Mouse (Mus musculus) forebrain, embryonic 16.5 days (tissue): Measurements from ENCODE around the gene Col4a1. TPM values are rescaled to one million over a fixed set of nuclear protein-coding genes. Genes with fewer than 3 reads are reported as not detected.

ENCODE experiments used
- ATAC-seq: fragments of 200-750 bp; cut with Nextera tagmentation; 2 replicates; pipeline ENCODE4 v1.8.0; 2017; ENCODE audit warnings: mild to moderate bottlenecking, moderate library complexity
- H3K27ac ChIP-seq: fragments of 300-500 bp; sonication (generic); 2 replicates; pipeline ENCODE4 v1.5.1; 2014; ENCODE audit warnings: low read length, control low read depth
- H3K27me3 ChIP-seq: fragments of 300-500 bp; sonication (generic); replicated peaks from 2 replicates; pipeline ENCODE4 v1.6.1; 2014; ENCODE audit warnings: low read length; ENCODE audit not compliant: control insufficient read depth, insufficient read depth
- H3K36me3 ChIP-seq: fragments of 300-500 bp; sonication (generic); 2 replicates; pipeline ENCODE4 v1.6.1; 2014; ENCODE audit not compliant: control insufficient read depth, insufficient read depth
- H3K4me1 ChIP-seq: fragments of 300-500 bp; sonication (generic); replicated peaks from 2 replicates; pipeline ENCODE4 v1.6.1; 2014; ENCODE audit warnings: low read length; ENCODE audit not compliant: control insufficient read depth, insufficient read depth
- H3K4me2 ChIP-seq: fragments of 300-500 bp; sonication (generic); 2 replicates; pipeline ENCODE4 v1.6.1; 2014; ENCODE audit warnings: mild to moderate bottlenecking, low read length, control low read depth
- H3K4me3 ChIP-seq: fragments of 300-500 bp; sonication (generic); replicated peaks from 2 replicates; pipeline ENCODE4 v1.5.1; 2014; ENCODE audit warnings: mild to moderate bottlenecking, low read length, control low read depth
- H3K9ac ChIP-seq: fragments of 300-500 bp; sonication (generic); replicated peaks from 2 replicates; pipeline ENCODE4 v1.6.1; 2014; ENCODE audit warnings: low read depth, low read length, control low read depth
- H3K9me3 ChIP-seq: fragments of 300-500 bp; sonication (generic); 2 replicates; pipeline ENCODE4 v1.6.1; 2016; ENCODE audit warnings: low read length; ENCODE audit not compliant: control insufficient read depth
- WGBS: fragments of 180-500 bp; shearing (Covaris S2); extraction: QIAGEN DNeasy Blood & Tissue Kit; methylation state at CpG from one replicate; pipeline ENCODE4 v1.1.7; 2014; 5-methylcytosine and 5-hydroxymethylcytosine counted together
- polyA plus RNA-seq: library from polyadenylated mRNA; unstranded; fragments of >200 nt; fragmentation: Nextera tagmentation; extraction: Ambion mirVana; gene quantifications from 2 replicates; pipeline ENCODE4 v1.2.1, GENCODE M21; 2015

The Col4a1 gene
- polyA plus RNA-seq, 1 experiment from 2014 or later = 69.0 TPM

GRCm38 (mm10) chr8:11292611-11293010 lies 20.0 kb downstream of the Col4a1 start:
- H3K27ac ChIP-seq = no peak overlapping the region
- H3K4me2 ChIP-seq = no peak overlapping the region
- H3K9ac ChIP-seq = no peak overlapping the region
- H3K9me3 ChIP-seq = no peaks in the 10 kb centered on the region
- no peaks in the 10 kb centered on the region for H3K36me3 ChIP-seq
- 70% methylated on average over 3 of the region's 3 CpGs for WGBS
- H3K27me3 ChIP-seq = no peaks in the 10 kb centered on the region
- no peaks in the 10 kb centered on the region for H3K4me1 ChIP-seq
- no peak for ATAC-seq
- no peak overlapping the region for H3K4me3 ChIP-seq

- WGBS = 0% methylated on average over 1 of the region's 1 CpGs
- Histone ChIP-seq H3K4me3 (no peak overlapping the region), H3K9ac (no peak overlapping the region), H3K4me2 (no peak overlapping the region), H3K4me1 (no peaks in the 10 kb centered on the region), H3K27me3 (no peaks in the 10 kb centered on the region), H3K27ac (no peak overlapping the region), H3K36me3 (no peaks in the 10 kb centered on the region), H3K9me3 (no peaks in the 10 kb centered on the region)
- no peak for ATAC-seq
These were observed 22.1 kb downstream of the Col4a1 start for GRCm38 (mm10) chr8:11290533-11290932.

- ATAC-seq = no peak
- Histone ChIP-seq H3K36me3 (no peaks in the 10 kb centered on the region), H3K9ac (no peak overlapping the region), H3K4me2 (no peak overlapping the region), H3K9me3 (no peaks in the 10 kb centered on the region), H3K27ac (no peak overlapping the region), H3K27me3 (no peaks in the 10 kb centered on the region), H3K4me3 (no peak overlapping the region), H3K4me1 (no peaks in the 10 kb centered on the region)
- 69% methylated on average over 6 of the region's 6 CpGs for WGBS
These were observed 24.3 kb downstream of the Col4a1 start for GRCm38 (mm10) chr8:11288286-11288685.

DNA sequence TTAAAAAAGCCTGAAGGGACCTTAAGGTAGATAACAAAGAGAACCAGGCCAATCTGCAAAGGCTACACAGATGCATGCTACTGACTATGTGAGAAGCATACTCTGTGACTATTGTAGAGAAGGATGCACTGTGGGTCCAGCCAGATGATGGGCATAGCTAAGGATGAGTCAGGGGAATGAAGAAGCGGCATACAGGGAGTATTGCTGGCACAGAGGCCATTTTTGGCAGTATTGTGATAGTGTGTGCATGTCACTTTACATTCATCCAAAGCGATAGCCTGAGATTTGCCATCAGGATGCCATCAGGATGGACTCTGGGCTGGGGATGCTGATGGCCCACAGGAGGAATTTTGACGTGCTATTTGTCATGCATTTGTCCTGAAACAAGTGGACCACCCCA lies 25.5 kb downstream of the Col4a1 start:
- no peaks in the 10 kb centered on the region for H3K4me1 ChIP-seq
- H3K4me3 ChIP-seq = no peak overlapping the region
- H3K4me2 ChIP-seq = no peak overlapping the region
- WGBS = 69% methylated on average over 3 of the region's 3 CpGs
- no peaks in the 10 kb centered on the region for H3K27me3 ChIP-seq
- no peak overlapping the region for H3K27ac ChIP-seq
- H3K9ac ChIP-seq = no peak overlapping the region
- no peak for ATAC-seq
- no peaks in the 10 kb centered on the region for H3K9me3 ChIP-seq
- H3K36me3 ChIP-seq = no peaks in the 10 kb centered on the region

DNA sequence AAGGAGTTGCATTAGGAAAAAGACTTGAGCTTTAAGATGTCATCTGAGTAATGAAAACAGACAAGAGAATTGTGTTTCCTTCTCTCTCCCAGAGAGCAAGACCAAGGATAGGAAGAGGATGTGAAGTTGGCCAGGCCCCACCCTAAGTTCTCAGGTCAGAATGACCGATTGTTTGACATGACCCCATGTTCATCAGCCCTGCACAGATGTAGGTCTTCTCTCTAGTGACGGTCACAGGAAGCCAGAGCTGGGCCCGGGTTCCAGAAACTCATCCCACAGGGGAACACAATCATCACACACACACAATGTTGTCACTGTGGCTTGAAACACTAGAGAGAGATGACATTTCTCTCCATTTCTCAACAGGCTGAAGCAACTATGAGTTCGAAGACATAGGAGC lies 27.2 kb downstream of the Col4a1 start:
- WGBS = 89% methylated on average over 4 of the region's 4 CpGs
- ATAC-seq = no peak

DNA sequence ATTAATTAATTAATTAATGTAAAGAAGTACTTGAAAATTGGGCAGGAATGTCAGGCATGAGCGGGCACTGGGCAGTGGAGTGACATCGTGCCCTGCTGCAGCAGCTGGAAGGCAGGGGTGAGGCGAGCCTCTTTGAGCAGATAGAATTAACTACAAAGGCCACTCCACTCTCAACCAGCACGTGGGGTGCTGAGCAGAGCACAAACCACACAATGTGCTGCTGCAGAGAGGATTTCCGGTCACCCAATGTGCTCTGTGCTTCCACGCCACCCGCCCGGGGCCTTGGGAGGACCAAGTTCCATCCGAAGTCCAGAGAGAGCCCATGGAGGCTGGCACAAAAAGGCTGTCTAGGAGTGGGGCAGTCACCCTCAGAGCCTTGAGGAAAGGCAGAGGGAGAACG lies 29.4 kb downstream of the Col4a1 start:
- H3K27me3 ChIP-seq = no peaks in the 10 kb centered on the region
- H3K4me1 ChIP-seq = peaks cover 4% of the 10 kb centered on the region; the same call in 1 of the 2 replicates
- no peaks in the 10 kb centered on the region for H3K36me3 ChIP-seq
- H3K9ac ChIP-seq = no peak overlapping the region
- ATAC-seq = no peak
- WGBS = 38% methylated on average over 10 of the region's 10 CpGs
- no peak overlapping the region for H3K27ac ChIP-seq
- H3K4me3 ChIP-seq = no peak overlapping the region
- H3K4me2 ChIP-seq = no peak overlapping the region
- no peaks in the 10 kb centered on the region for H3K9me3 ChIP-seq

More for the DNA sequence above, 27.2 kb downstream of the Col4a1 start:
- H3K36me3 ChIP-seq = no peaks in the 10 kb centered on the region
- H3K4me3 ChIP-seq = no peak overlapping the region
- H3K4me1 ChIP-seq = no peaks in the 10 kb centered on the region
- H3K27ac ChIP-seq = no peak overlapping the region
- H3K4me2 ChIP-seq = no peak overlapping the region
- H3K9ac ChIP-seq = no peak overlapping the region
- H3K9me3 ChIP-seq = no peaks in the 10 kb centered on the region
- no peaks in the 10 kb centered on the region for H3K27me3 ChIP-seq

GRCm38 (mm10) chr8:11282696-11283095 lies 29.9 kb downstream of the Col4a1 start:
- H3K36me3 ChIP-seq = no peaks in the 10 kb centered on the region
- no peaks in the 10 kb centered on the region for H3K9me3 ChIP-seq
- H3K27me3 ChIP-seq = no peaks in the 10 kb centered on the region
- no peak overlapping the region for H3K27ac ChIP-seq
- no peak overlapping the region for H3K4me2 ChIP-seq
- no peak for ATAC-seq
- H3K4me3 ChIP-seq = no peak overlapping the region
- no peak overlapping the region for H3K9ac ChIP-seq
- H3K4me1 ChIP-seq = peaks cover 9% of the 10 kb centered on the region; the same call in 1 of the 2 replicates
- 72% methylated on average over 7 of the region's 7 CpGs for WGBS

DNA sequence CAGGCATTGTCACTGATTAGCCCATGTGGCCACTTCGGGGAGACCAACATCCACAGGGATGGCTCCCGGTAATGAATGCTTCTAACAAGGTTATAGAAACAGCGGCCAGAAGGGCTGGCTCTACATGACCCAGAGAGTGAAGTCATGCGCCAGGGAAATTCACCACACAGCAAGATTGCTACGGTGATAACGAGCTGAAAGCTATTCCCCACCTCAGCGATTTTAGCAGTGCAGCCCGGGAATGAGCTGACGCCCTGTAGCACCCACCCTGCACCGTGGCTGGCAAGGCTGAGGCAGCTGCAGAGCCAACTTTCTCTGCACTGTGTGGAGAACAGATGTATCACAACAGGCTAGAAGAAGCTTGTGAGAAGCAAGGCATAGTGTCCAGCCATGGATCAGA lies 30.5 kb downstream of the Col4a1 start:
- Histone ChIP-seq H3K4me2 (no peak overlapping the region), H3K27ac (no peak overlapping the region), H3K4me3 (no peak overlapping the region), H3K9me3 (no peaks in the 10 kb centered on the region), H3K36me3 (no peaks in the 10 kb centered on the region), H3K27me3 (no peaks in the 10 kb centered on the region), H3K9ac (no peak overlapping the region), H3K4me1 (peaks cover 9% of the 10 kb centered on the region; the same call in 1 of the 2 replicates)
- no peak for ATAC-seq
- WGBS = 58% methylated on average over 10 of the region's 10 CpGs

DNA sequence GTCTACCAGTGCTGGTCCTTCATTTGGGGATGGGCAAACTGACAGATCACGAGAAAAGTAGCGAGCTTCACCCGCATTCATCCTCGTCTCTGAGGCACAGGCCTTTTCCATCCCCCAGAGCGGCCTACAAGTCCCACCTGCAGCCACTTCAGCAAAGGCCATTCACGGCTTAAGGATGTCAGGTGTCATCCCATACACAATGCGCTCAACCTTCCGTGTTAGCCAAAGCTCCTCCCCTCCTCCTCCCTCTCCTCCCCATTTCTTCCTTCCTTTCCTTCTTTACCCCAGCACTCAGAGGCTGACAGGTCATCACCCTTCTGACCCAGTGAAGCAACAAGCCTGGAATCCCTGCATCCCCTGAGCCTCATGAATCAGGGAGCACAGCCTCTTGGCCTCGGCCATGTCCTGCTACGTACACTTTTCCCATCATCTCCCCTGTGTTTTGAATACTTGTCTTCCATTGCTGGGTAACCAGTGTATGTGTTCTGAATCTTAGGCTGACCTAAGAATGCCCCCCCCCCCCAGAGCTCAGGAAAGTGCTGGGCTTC lies 31.8 kb downstream of the Col4a1 start:
- Histone ChIP-seq H3K9me3 (no peaks in the 10 kb centered on the region), H3K27ac (no peak overlapping the region), H3K36me3 (no peaks in the 10 kb centered on the region), H3K4me3 (no peak overlapping the region), H3K27me3 (no peaks in the 10 kb centered on the region), H3K4me2 (no peak overlapping the region), H3K4me1 (peaks cover 9% of the 10 kb centered on the region; the same call in 1 of the 2 replicates), H3K9ac (no peak overlapping the region)
- ATAC-seq = no peak
- 78% methylated on average over 10 of the region's 10 CpGs for WGBS

DNA sequence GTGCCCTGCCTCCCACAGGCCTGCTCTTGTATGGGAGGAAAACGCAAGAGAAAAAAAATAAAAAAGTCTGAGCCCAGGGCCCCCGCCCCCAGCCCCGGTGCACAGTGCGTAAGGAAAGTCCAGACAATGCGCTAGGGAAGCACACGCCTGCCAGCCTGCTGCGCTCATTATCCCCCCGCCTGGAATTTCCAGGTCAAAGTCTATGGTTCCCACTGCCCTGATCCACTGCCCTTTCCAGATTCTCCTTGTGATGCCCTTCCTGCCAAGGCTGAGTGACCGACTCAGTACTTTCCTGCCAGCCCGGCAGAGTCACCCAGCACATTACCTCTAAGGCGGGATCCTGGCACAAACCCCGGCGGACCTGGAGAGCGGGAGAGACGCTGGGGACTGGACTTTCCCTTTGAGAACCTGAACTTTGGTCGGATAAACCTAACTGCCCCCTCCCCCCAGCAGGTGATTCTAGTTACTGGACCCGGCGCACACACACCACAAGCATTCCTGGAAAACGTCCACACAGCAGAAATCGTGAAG lies 33.3 kb downstream of the Col4a1 start:
- Histone ChIP-seq H3K4me3 (no peak overlapping the region), H3K36me3 (no peaks in the 10 kb centered on the region), H3K27me3 (no peaks in the 10 kb centered on the region), H3K9me3 (no peaks in the 10 kb centered on the region), H3K27ac (no peak overlapping the region), H3K9ac (no peak overlapping the region), H3K4me2 (0 out of 2 replicates have a peak overlapping the region, but pooled peaks have one; percentile 11), H3K4me1 (peaks cover 9% of the 10 kb centered on the region; the same call in 1 of the 2 replicates)
- 45% methylated on average over 20 of the region's 20 CpGs for WGBS
- ATAC-seq = no peak
